Mouse (Mus musculus): Measurements from ENCODE around the gene Blvra.

DNA sequence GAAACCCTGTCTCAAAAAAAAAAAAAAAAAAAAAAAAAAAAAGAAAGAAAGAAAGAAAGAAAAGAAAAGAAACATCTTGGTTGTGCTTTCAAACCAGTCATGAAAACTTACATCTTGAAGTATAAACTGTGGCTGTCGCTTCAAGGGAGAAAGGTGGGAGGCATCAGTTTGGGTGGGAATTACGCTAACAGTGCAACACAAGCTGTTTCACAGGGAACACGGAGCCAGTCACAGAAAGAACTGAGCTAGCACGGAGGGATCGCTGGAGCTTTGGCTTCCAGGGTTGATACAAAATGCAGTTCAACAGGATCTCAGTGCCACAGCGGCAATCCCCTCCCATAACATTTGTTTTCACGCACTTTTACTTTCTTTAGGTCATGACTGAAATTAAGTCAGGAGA is 69.5 kb downstream of the Blvra start:
- TF ChIP-seq POLR2A (IDR thresholded peaks at IDR 0.05; ENCODE audit: insufficient read depth, low read length) (no peak), CTCF (IDR thresholded peaks at IDR 0.05; ENCODE audit: low read depth, low read length) (no peak)
